Mouse (Mus musculus) forebrain, embryonic 16.5 days (tissue): ENCODE results near the gene Csf2ra. TPM values are rescaled to one million over a fixed set of nuclear protein-coding genes. Genes with fewer than 3 reads are reported as not detected.

Experiments used
- polyA plus RNA-seq: library from polyadenylated mRNA; unstranded; fragments of >200 nt; fragmentation: Nextera tagmentation; extraction: Ambion mirVana; gene quantifications from 2 replicates; pipeline ENCODE4 v1.2.1, GENCODE M21; 2015

Csf2ra gene
- polyA plus RNA-seq, 1 experiment from 2014 or later: 42.4 TPM

Other genes starting within 250 kb of the Csf2ra start
- 48.3 and 54.7 TPM in 2 replicates for gene Zfp950, start 87.6 kb downstream of the Csf2ra start, polyA plus RNA-seq
- gene Gm7102, start 52.1 kb downstream of the Csf2ra start, polyA plus RNA-seq: not detected in 2 replicates
- gene Gm6020, start 44.5 kb downstream of the Csf2ra start, polyA plus RNA-seq: not detected in 2 replicates
- gene Gm21060, start 68.6 kb upstream of the Csf2ra start, polyA plus RNA-seq: not detected in 2 replicates